Mouse (Mus musculus): ENCODE data around the gene Dock3. TPM values are rescaled to one million over a fixed set of nuclear protein-coding genes. Genes with fewer than 3 reads are reported as not detected.

Gene Dock3
- polyA plus RNA-seq, 1 experiment from 2014 or later: 23.4 TPM

GRCm38 (mm10) chr9:106881071-106881755, 350.5 kb downstream of the Dock3 start:
- Histone ChIP-seq H3K27ac (no peak overlapping the region), H3K9me3 (no peaks in the 10 kb centered on the region), H3K27me3 (replicated peaks) (no peaks in the 10 kb centered on the region), H3K4me2 (no peak overlapping the region), H3K4me3 (no peak overlapping the region), H3K4me1 (peaks cover 51% of the 10 kb centered on the region), H3K36me3 (replicated peaks) (peaks cover 40% of the 10 kb centered on the region), H3K9ac (no peak overlapping the region)
- ATAC-seq (replicated peaks): no peak
- 54% methylated on average over 4 of the region's 4 CpGs for whole genome bisulfite sequencing

GRCm38 (mm10) chr9:106879471-106879870, 352.2 kb downstream of the Dock3 start:
- Histone ChIP-seq H3K4me3 (no peak overlapping the region), H3K4me2 (no peak overlapping the region), H3K4me1 (peaks cover 36% of the 10 kb centered on the region), H3K27ac (no peak overlapping the region), H3K9ac (no peak overlapping the region), H3K36me3 (replicated peaks) (peaks cover 55% of the 10 kb centered on the region), H3K27me3 (replicated peaks) (no peaks in the 10 kb centered on the region), H3K9me3 (no peaks in the 10 kb centered on the region)
- 46% methylated on average over 4 of the region's 4 CpGs for WGBS
- ATAC-seq (replicated peaks): no peak

GRCm38 (mm10) chr9:106876666-106877065, 355.0 kb downstream of the Dock3 start:
- Histone ChIP-seq H3K4me1 (peaks cover 8% of the 10 kb centered on the region; the same call in 1 of the 2 replicates), H3K4me3 (no peak overlapping the region), H3K4me2 (no peak overlapping the region), H3K27ac (no peak overlapping the region), H3K9me3 (no peaks in the 10 kb centered on the region), H3K27me3 (replicated peaks) (no peaks in the 10 kb centered on the region), H3K36me3 (replicated peaks) (peaks cover 55% of the 10 kb centered on the region), H3K9ac (no peak overlapping the region)
- WGBS: 89% methylated on average over 3 of the region's 3 CpGs
- no peak for ATAC-seq (replicated peaks)

- peaks cover 47% of the 10 kb centered on the region for H3K36me3 ChIP-seq (replicated peaks)
- no peak overlapping the region for H3K27ac ChIP-seq
- H3K9me3 ChIP-seq: no peaks in the 10 kb centered on the region
- no peak for ATAC-seq (replicated peaks)
- WGBS: 88% methylated on average over 5 of the region's 5 CpGs
- no peaks in the 10 kb centered on the region for H3K4me1 ChIP-seq
- no peaks in the 10 kb centered on the region for H3K27me3 ChIP-seq (replicated peaks)
- no peak overlapping the region for H3K4me3 ChIP-seq
- H3K4me2 ChIP-seq: no peak overlapping the region
- no peak overlapping the region for H3K9ac ChIP-seq
Measured at GRCm38 (mm10) chr9:106874216-106874615, 357.5 kb downstream of the Dock3 start.

GRCm38 (mm10) chr9:106858036-106858435, 373.7 kb downstream of the Dock3 start:
- Histone ChIP-seq H3K27me3 (replicated peaks) (no peaks in the 10 kb centered on the region), H3K27ac (no peak overlapping the region), H3K36me3 (replicated peaks) (peaks cover 44% of the 10 kb centered on the region), H3K9ac (no peak overlapping the region), H3K4me1 (no peaks in the 10 kb centered on the region), H3K4me3 (no peak overlapping the region), H3K4me2 (no peak overlapping the region), H3K9me3 (no peaks in the 10 kb centered on the region)
- no peak for ATAC-seq (replicated peaks)
- 93% methylated on average over 11 of the region's 11 CpGs for WGBS

GRCm38 (mm10) chr9:106856664-106857063, 375.0 kb downstream of the Dock3 start:
- Histone ChIP-seq H3K36me3 (replicated peaks) (peaks cover 38% of the 10 kb centered on the region), H3K27ac (no peak overlapping the region), H3K4me2 (no peak overlapping the region), H3K4me1 (no peaks in the 10 kb centered on the region), H3K9me3 (no peaks in the 10 kb centered on the region), H3K4me3 (no peak overlapping the region), H3K27me3 (replicated peaks) (no peaks in the 10 kb centered on the region), H3K9ac (no peak overlapping the region)
- WGBS: 91% methylated on average over 3 of the region's 3 CpGs
- ATAC-seq (replicated peaks): no peak

Small RNA genes lying within 50 kb of the gene (microRNA-seq; reads per million reads assigned to microRNA genes)
- gene Gm22238: not detected

Other genes with a start within 250 kb of the Dock3 start
- gene Mapkapk3, start 58.0 kb upstream of the Dock3 start, polyA plus RNA-seq (2015; fragmentation: Nextera tagmentation; extraction: Ambion mirVana): 2.2 TPM in 2 replicates
- gene Cish, start 64.1 kb upstream of the Dock3 start, polyA plus RNA-seq (2015; fragmentation: Nextera tagmentation; extraction: Ambion mirVana): 7.2 and 7.4 TPM in 2 replicates
- 20.1 and 21.1 TPM in 2 replicates for gene Hemk1, start 106.4 kb upstream of the Dock3 start, polyA plus RNA-seq (2015; fragmentation: Nextera tagmentation; extraction: Ambion mirVana)
- 9.7 TPM in 2 replicates for gene 6430571L13Rik, start 108.7 kb upstream of the Dock3 start, polyA plus RNA-seq (2015; fragmentation: Nextera tagmentation; extraction: Ambion mirVana)
- 10.2 and 10.3 TPM in 2 replicates for gene Cacna2d2, start 167.7 kb upstream of the Dock3 start, polyA plus RNA-seq (2015; fragmentation: Nextera tagmentation; extraction: Ambion mirVana)